Mouse (Mus musculus) embryonic facial prominence, embryonic 11.5 days (tissue): ENCODE measurements at regions not wholly inside any gene's neighbourhood (a gene's known extent, or its start where the extent isn't known, plus 50 kb on each side); places are given as distances from the start of the nearest gene placed in this dataset.

Experiments
- ATAC-seq: fragments of 200-750 bp; cut with Nextera tagmentation; replicated peaks from 2 replicates; pipeline ENCODE4 v1.8.0; 2017; ENCODE audit warnings: low read depth; ENCODE audit not compliant: insufficient number of reproducible peaks, low FRiP score, low TSS enrichment
- DNase-seq: peaks from one replicate; pipeline ENCODE4 v3.0.0-alpha.2; 2015; ENCODE audit warnings: low spot score
- H3K27ac ChIP-seq: fragments of 300-500 bp; sonication (generic); replicated peaks from 2 replicates; pipeline ENCODE4 v1.5.1; 2014; ENCODE audit warnings: mild to moderate bottlenecking, low read depth, low read length, control low read depth
- H3K27me3 ChIP-seq: fragments of 300-500 bp; sonication (generic); 2 replicates; pipeline ENCODE4 v1.6.1; 2014; ENCODE audit warnings: mild to moderate bottlenecking, low read length, moderate library complexity, mixed read lengths; ENCODE audit not compliant: control insufficient read depth, insufficient read depth
- H3K36me3 ChIP-seq: fragments of 300-500 bp; sonication (generic); replicated peaks from 2 replicates; pipeline ENCODE4 v1.6.1; 2014; ENCODE audit warnings: low read depth, mild to moderate bottlenecking, low read length, moderate library complexity, mixed read lengths; ENCODE audit not compliant: control insufficient read depth, insufficient read depth
- H3K4me1 ChIP-seq: fragments of 300-500 bp; sonication (generic); 2 replicates; pipeline ENCODE4 v1.6.1; 2014; ENCODE audit warnings: low read length, mixed read lengths; ENCODE audit not compliant: control insufficient read depth, insufficient read depth
- H3K4me2 ChIP-seq: fragments of 300-500 bp; sonication (generic); 2 replicates; pipeline ENCODE4 v1.6.1; 2014; ENCODE audit warnings: low read depth, mild to moderate bottlenecking, control low read depth, low read length, moderate library complexity
- H3K4me3 ChIP-seq: fragments of 300-500 bp; sonication (generic); 2 replicates; pipeline ENCODE4 v1.5.1; 2014; ENCODE audit warnings: low read depth, low read length, control low read depth
- H3K9ac ChIP-seq: fragments of 300-500 bp; sonication (generic); replicated peaks from 2 replicates; pipeline ENCODE4 v1.6.1; 2014; ENCODE audit warnings: mild to moderate bottlenecking, control low read depth, low read length
- H3K9me3 ChIP-seq: fragments of 300-500 bp; sonication (generic); replicated peaks from 2 replicates; pipeline ENCODE4 v1.6.1; 2016; ENCODE audit warnings: mild to moderate bottlenecking, low read length, inconsistent platforms, mixed read lengths; ENCODE audit not compliant: control insufficient read depth
- WGBS: fragments of 180-500 bp; shearing (Covaris S2); extraction: QIAGEN DNeasy Blood & Tissue Kit; methylation state at CpG from one replicate; pipeline ENCODE4 v1.1.7; 2014; 5-methylcytosine and 5-hydroxymethylcytosine counted together

DNA sequence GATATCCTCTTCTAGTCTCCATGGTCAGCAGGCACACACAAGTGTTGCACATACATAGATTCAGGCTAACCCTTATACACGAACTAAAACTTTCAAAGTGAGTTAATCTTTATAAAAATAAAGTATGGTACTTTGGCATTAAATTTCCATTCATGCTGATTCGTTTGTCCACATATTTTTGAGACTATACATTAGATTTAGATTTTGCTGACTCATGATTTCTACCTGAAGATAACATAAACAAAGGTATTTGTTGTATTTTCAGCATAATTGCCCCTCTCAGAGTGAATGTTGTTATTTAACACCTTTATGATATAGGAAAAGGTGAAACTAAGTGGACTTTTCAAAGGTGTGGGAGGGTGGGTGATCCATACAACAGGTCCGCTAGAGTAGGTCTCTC is 277.2 kb downstream of the Satb1 start:
- no peak for ATAC-seq
- Histone ChIP-seq H3K9me3 (no peaks in the 10 kb centered on the region), H3K4me3 (no peak overlapping the region), H3K4me2 (no peak overlapping the region), H3K4me1 (no peaks in the 10 kb centered on the region), H3K27ac (no peak overlapping the region), H3K36me3 (no peaks in the 10 kb centered on the region), H3K27me3 (no peaks in the 10 kb centered on the region), H3K9ac (no peak overlapping the region)
- 82% methylated on average over 3 of the region's 3 CpGs for WGBS
- DNase-seq = no peak

DNA sequence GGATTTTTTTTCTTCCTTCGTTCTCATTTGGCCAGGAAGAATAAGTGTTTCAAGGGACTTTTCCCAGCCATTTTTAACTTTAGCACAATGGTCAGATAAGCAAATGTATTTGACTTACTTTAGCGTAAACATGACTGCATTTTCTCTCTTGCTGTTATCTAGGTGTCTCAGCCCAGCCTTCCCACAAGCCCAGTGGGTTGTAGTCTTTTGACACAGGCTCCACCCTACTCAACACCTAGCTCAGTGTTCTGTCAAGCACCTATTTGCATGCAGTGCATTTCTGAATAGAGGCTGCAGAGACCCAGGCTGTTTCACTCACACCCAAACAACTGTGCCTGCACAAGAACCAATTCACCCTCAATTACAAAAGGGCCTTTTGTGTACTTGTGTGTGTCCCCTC is 278.6 kb downstream of the Satb1 start:
- no peak overlapping the region for H3K9ac ChIP-seq
- H3K4me1 ChIP-seq = no peaks in the 10 kb centered on the region
- H3K36me3 ChIP-seq = no peaks in the 10 kb centered on the region
- ATAC-seq (no peak), DNase-seq (no peak)
- H3K4me2 ChIP-seq = no peak overlapping the region
- H3K9me3 ChIP-seq = no peaks in the 10 kb centered on the region
- H3K27ac ChIP-seq = no peak overlapping the region
- WGBS = 93% methylated on average over 2 of the region's 2 CpGs
- no peaks in the 10 kb centered on the region for H3K27me3 ChIP-seq
- H3K4me3 ChIP-seq = no peak overlapping the region

GRCm38 (mm10) chr17:51552277-51553015 is 280.6 kb downstream of the Satb1 start:
- ATAC-seq (no peak), DNase-seq (no peak)
- no peaks in the 10 kb centered on the region for H3K4me1 ChIP-seq
- H3K9me3 ChIP-seq = no peaks in the 10 kb centered on the region
- no peak overlapping the region for H3K27ac ChIP-seq
- no peak overlapping the region for H3K4me2 ChIP-seq
- no peak overlapping the region for H3K9ac ChIP-seq
- no peaks in the 10 kb centered on the region for H3K27me3 ChIP-seq
- no peaks in the 10 kb centered on the region for H3K36me3 ChIP-seq
- WGBS = 92% methylated on average over 5 of the region's 5 CpGs
- H3K4me3 ChIP-seq = no peak overlapping the region

GRCm38 (mm10) chr17:51546999-51547398 is 286.1 kb downstream of the Satb1 start:
- Histone ChIP-seq H3K27me3 (no peaks in the 10 kb centered on the region), H3K4me3 (no peak overlapping the region), H3K4me1 (no peaks in the 10 kb centered on the region), H3K9ac (no peak overlapping the region), H3K9me3 (no peaks in the 10 kb centered on the region), H3K4me2 (no peak overlapping the region), H3K36me3 (no peaks in the 10 kb centered on the region), H3K27ac (no peak overlapping the region)
- WGBS = 30% methylated on average over 3 of the region's 3 CpGs
- DNase-seq (peak; percentile 12), ATAC-seq (no peak)

- Histone ChIP-seq H3K4me1 (no peaks in the 10 kb centered on the region), H3K4me2 (no peak overlapping the region), H3K4me3 (no peak overlapping the region), H3K36me3 (no peaks in the 10 kb centered on the region), H3K9ac (no peak overlapping the region), H3K27me3 (no peaks in the 10 kb centered on the region; the same call in 1 of the 2 replicates), H3K9me3 (no peaks in the 10 kb centered on the region), H3K27ac (no peak overlapping the region)
- DNase-seq (no peak), ATAC-seq (no peak)
- WGBS = 58% methylated on average over 2 of the region's 2 CpGs
These were observed 290.5 kb downstream of the Satb1 start for GRCm38 (mm10) chr17:51542544-51542943.

GRCm38 (mm10) chr17:51534678-51535077 is 298.4 kb downstream of the Satb1 start:
- ATAC-seq = peak; percentile 82
- DNase-seq = peak; percentile 34
- 26% methylated on average over 10 of the region's 10 CpGs for WGBS
- Histone ChIP-seq H3K4me3 (no peak overlapping the region), H3K36me3 (no peaks in the 10 kb centered on the region), H3K9me3 (no peaks in the 10 kb centered on the region), H3K4me1 (peaks cover 4% of the 10 kb centered on the region), H3K27ac (no peak overlapping the region), H3K27me3 (no peaks in the 10 kb centered on the region; the same call in 1 of the 2 replicates), H3K4me2 (peak overlapping the region; percentile 32), H3K9ac (no peak overlapping the region)

DNA sequence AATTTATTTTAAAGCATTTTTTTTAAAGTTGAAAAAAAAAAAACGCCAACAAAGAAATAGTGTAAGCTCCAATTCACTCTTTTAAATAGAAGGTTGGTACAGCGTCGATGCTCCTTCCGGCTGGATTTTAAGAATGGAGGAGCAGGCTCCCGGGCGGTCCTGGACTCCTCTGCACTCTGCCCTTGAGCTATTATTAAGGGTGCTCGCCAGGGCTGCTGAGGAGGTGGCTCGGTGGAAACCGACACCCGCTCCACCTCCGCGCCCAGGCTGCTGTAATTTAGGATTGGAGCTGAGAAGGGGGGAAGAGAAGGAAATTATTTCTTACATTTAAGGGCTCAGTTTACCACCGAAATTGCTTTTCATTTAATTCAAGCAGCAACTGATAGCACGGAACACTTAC is 298.8 kb downstream of the Satb1 start:
- ATAC-seq = peak; percentile 87

GRCm38 (mm10) chr17:51528161-51528560 is 304.9 kb downstream of the Satb1 start:
- DNase-seq = no peak
- Histone ChIP-seq H3K4me2 (no peak overlapping the region), H3K27ac (no peak overlapping the region), H3K9ac (no peak overlapping the region), H3K9me3 (no peaks in the 10 kb centered on the region), H3K27me3 (no peaks in the 10 kb centered on the region), H3K4me3 (no peak overlapping the region), H3K4me1 (no peaks in the 10 kb centered on the region), H3K36me3 (no peaks in the 10 kb centered on the region)
- 88% methylated on average over 3 of the region's 3 CpGs for WGBS
- no peak for ATAC-seq

More for the DNA sequence above, 298.8 kb downstream of the Satb1 start:
- no peaks in the 10 kb centered on the region for H3K9me3 ChIP-seq
- peak; percentile 54 for DNase-seq
- H3K36me3 ChIP-seq = no peaks in the 10 kb centered on the region
- peak overlapping the region; percentile 32 for H3K4me2 ChIP-seq
- no peak overlapping the region for H3K27ac ChIP-seq
- no peak overlapping the region for H3K9ac ChIP-seq
- peaks cover 4% of the 10 kb centered on the region for H3K4me1 ChIP-seq
- no peak overlapping the region for H3K4me3 ChIP-seq
- 12% methylated on average over 14 of the region's 14 CpGs for WGBS
- H3K27me3 ChIP-seq = no peaks in the 10 kb centered on the region; the same call in 1 of the 2 replicates
